Mouse (Mus musculus) neural tube, postnatal 0 days (tissue): ENCODE measurements around the gene Rptor. TPM values are rescaled to one million over a fixed set of nuclear protein-coding genes. Genes with fewer than 3 reads are reported as not detected.

ENCODE experiments used
- polyA plus RNA-seq: library from polyadenylated mRNA; unstranded; fragments of >200 nt; fragmentation: Nextera tagmentation; extraction: Ambion mirVana; gene quantifications from 2 replicates; pipeline ENCODE4 v1.2.1, GENCODE M21; 2015

The Rptor gene
- 10.8 and 11.3 TPM in 2 replicates for polyA plus RNA-seq

DNA sequence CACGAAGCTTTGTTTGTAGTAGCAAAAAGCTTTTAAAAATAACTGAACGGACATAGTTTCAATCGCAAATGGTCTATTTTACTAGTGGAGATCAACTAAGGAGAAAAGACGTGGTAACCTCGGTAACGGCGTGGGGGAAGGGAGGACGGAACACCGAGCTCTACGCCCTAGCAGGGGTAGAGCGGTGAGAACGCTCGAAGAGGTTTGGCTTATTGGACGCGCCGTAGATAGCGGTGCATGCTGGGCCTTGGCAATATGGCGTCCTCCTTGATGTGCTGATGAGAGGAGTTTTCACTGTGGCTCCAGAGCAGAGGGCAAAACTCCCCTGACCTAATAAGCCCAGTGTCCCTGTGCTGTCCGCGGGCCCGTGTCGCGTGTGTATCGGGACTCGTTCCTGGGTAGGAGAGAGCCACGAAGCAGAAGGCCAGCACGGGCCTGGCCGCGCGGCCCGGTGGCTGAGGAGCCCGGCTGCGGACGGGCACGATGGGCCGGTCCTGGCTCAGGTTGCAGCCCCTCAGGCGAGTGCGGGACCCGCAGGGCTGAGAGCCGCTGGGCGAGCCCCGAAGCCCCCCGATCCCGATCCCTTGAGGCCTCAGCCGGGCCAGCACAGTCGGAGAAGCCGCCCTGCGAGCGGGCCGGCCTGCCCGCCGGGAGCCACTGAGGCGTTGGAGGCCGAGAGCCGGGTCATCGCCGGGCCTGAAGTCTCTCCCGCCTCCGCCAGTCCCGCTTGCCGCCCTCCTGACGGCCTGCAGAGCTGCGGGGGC is at the start of gene Rptor:
Gene Rptor, plus strand, starts transcription at position 143 of the 764 bp plus-strand sequence.

DNA sequence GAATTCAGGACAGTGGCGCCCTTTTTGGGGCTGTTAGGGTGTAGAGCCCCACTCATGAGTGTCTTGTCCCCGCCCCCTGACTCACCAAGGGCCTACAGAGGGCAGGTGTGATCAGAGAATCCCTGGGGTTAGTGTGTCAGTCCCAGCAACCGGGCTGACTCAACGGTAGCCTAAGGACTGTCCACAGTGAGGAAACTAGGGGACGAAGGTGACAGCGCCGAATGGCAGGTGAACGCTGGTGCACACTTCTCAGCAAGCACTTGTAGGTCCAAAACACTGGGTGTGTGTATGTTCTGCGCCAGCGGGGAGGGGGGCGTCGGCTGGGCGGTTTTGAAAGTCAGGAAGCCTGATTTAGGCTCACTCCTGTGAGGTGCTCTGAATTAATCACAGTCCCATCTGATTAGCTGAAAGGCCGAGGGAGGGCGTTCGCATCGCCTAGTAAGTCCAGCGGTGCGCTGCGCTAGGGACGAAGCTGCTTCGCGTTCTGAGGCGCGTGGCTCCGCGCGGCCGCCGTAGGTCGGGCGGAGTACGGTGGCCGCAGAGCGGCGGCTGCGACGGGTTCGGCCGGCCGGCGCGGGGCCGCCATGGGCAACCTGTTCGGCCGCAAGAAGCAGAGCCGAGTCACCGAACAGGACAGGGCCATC is 310.7 kb downstream of the Rptor start, which contains the start of gene Chmp6:
Gene Chmp6, plus strand, starts transcription at position 151 of the 644 bp plus-strand sequence.

DNA sequence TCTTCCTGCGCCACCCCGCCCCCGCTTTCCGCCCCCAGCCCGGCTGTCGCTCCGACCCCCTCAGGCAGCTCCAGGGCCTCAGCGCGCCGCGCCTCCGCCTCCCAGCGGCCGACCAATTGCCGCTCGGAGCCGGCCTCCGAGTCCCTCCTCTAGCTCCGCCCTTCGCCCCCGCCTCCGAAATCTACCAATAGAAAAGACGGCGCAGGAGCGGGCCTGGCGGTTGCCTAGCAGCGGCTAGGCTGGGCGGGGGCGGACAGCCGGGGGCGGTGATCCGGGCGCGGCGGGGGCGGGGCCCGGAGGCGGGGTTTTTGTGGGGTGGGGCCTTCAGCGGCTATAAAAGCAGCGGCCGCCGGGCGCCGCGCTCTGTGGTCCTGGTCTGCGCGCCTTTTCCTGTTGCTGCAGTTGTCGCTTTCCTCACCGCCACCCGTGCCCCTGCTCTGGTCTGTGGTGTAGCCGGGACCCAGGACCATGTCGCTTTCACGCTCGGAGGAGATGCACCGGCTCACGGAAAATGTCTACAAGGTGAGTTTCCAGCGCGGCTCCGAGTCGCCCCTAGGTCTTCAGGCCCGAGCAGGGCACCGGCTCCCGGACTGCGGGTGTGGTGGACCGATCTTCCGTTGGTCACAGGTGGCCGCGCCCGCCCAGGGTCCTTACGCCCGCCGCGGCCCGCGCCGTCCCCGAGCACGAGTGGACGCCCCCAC is 340.2 kb downstream of the Rptor start, which contains the start of gene Baiap2:
Gene Baiap2, plus strand, starts transcription at position 37 of the 701 bp plus-strand sequence.

Other genes with a start within 250 kb of the Rptor start
- 7.4 and 7.5 TPM in 2 replicates for gene Sgsh, start 247.4 kb upstream of the Rptor start, polyA plus RNA-seq
- gene Slc26a11, start 247.3 kb upstream of the Rptor start, polyA plus RNA-seq: 8.2 and 8.5 TPM in 2 replicates
- 2.0 and 2.2 TPM in 2 replicates for gene Rnf213, start 209.8 kb upstream of the Rptor start, polyA plus RNA-seq
- gene Endov, start 111.6 kb upstream of the Rptor start, polyA plus RNA-seq: 11.7 and 15.1 TPM in 2 replicates
- 20.3 and 24.8 TPM in 2 replicates for gene Nptx1, start 55.2 kb upstream of the Rptor start, polyA plus RNA-seq